Mouse (Mus musculus) bone marrow macrophage, adult 2 months (primary cell): ENCODE data around the gene Gucy2c.

Experiments used
- CTCF ChIP-seq: IDR thresholded peaks from 2 replicates; pipeline ENCODE4 v1.5.1; 2012; ENCODE audit warnings: low read depth, mild to moderate bottlenecking, low read length, moderate library complexity
- POLR2A ChIP-seq: IDR thresholded peaks from 2 replicates; pipeline ENCODE4 v1.6.1; 2012; ENCODE audit warnings: mild to moderate bottlenecking, low read depth, low read length, borderline replicate concordance

GRCm38 (mm10) chr6:136795850-136796249, 14.3 kb upstream of the Gucy2c start:
- TF ChIP-seq POLR2A (no peak), CTCF (no peak)
